Mouse (Mus musculus) kidney, adult 2 months (tissue): ENCODE data around the gene Selenbp1.
"Not testable (repeated sequence)": the region's sequence is repeated elsewhere in the genome, so short reads cannot be mapped to it uniquely, and the experiment has no call there.

ENCODE experiments used
- CTCF ChIP-seq: fragments of 200-500 bp; conservative IDR thresholded peaks from 2 replicates; pipeline ENCODE4 v1.5.1; 2011; ENCODE audit warnings: low read depth, mild to moderate bottlenecking, control low read depth, low read length, moderate library complexity, mixed read lengths; ENCODE audit not compliant: insufficient read depth, insufficient read length
- POLR2A ChIP-seq: fragments of 200-500 bp; IDR thresholded peaks from one replicate; pipeline ENCODE4 v1.6.1; 2011; ENCODE audit warnings: low read depth, low read length, control low read depth

DNA sequence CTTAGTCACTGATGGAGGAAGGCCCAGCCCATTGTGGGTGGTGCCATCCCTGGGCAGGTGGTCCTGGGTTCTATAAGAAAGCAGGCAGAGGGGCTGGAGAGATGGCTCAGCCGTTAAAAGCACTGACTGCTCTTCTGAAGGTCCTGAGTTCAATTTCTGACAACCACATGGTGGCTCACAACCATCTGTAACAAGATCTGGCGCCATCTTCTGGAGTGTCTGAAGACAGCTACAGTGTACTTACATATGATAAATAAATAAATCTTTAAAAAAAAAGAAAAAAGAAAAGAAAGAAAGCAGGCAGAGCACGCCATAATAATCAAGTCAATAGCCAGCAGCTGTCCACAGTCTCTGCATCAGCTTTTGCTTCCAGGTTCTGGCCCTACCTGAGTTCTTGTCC lies 28.1 kb upstream of the Selenbp1 start:
- TF ChIP-seq CTCF, POLR2A: not testable (repeated sequence)
